Mouse (Mus musculus) cortical plate, adult 2 months (tissue): ENCODE data around the gene Nr4a1.

Experiments
- CTCF ChIP-seq: fragments of 200-500 bp; IDR thresholded peaks from 2 replicates; pipeline ENCODE4 v1.5.1; 2011; ENCODE audit warnings: mild to moderate bottlenecking, control low read depth, low read length; ENCODE audit not compliant: insufficient read depth; ENCODE audit errors: extremely low read depth
- POLR2A ChIP-seq: fragments of 200-500 bp; IDR thresholded peaks from 2 replicates; pipeline ENCODE4 v1.6.1; 2011; ENCODE audit warnings: mild to moderate bottlenecking, low read length, control low read depth; ENCODE audit not compliant: insufficient read depth; ENCODE audit errors: extremely low read depth

GRCm38 (mm10) chr15:101262502-101262901 is 8.4 kb downstream of the Nr4a1 start:
- TF ChIP-seq CTCF = no peak
- no peak for TF ChIP-seq POLR2A
